Mouse (Mus musculus) embryo, embryonic 11 days (tissue): ENCODE data around the gene Galnt14.

ENCODE experiments used
- DNase-seq: peaks from one replicate; pipeline ENCODE4 v3.0.0-alpha.2; 2015

The Galnt14 gene

GRCm38 (mm10) chr17:73663237-73663636, 47.0 kb downstream of the Galnt14 start:
- DNase-seq, result no peak

DNA sequence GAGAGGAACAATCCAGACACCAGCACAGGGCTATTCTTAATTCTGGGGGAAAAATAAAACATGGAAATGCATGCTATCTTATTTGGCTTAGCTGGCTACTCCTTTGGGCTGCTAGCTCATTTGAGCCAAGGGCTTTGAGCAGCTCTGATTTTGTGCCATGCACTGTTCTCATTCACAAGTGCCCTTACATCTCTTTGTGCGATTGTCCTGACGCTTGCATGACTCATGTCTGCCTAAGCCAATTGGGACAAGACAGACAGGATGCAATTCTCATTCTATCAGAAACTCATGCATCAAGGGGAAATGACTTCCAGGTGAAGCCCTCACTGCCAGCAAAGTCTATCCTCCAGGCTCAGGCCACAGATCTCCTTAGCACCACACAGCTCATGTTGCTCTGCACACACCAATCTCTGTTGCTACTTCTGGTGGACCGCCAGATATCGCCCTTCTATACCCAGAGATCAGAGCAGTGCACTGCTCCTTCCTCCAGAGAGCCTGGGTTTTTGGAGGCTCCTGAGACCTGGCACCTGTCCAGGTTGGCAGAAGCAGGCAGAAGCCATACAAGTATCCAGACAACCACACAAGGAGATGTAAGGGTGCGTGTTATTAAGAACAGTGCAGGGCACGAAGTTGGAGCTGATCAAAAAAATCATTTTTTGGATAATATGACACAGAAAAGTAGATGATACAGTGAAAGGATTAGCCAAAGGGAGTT, 51.4 kb downstream of the Galnt14 start:
- DNase-seq, result no peak

DNA sequence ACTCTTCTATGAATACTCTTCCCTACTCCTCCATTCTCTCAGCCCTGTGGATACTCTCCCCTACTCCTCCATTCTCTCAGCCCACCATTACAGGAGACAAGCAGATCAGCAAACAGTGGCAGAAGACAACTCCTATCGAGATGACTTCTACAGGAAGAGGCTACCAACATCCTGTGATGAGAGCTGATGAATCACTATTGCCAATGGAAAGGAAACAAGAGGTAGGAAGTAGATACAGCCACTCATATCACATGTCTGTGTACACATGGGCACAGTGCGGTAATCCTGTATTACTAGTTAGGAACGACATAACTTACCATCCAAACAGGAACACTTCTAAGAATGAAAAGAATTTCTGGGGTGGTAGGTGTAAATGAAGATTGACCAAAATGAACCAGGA, 53.9 kb downstream of the Galnt14 start:
- no peak for DNase-seq

- peak; percentile 12 for DNase-seq
Measured at GRCm38 (mm10) chr17:73654261-73654660, 56.0 kb downstream of the Galnt14 start.

DNA sequence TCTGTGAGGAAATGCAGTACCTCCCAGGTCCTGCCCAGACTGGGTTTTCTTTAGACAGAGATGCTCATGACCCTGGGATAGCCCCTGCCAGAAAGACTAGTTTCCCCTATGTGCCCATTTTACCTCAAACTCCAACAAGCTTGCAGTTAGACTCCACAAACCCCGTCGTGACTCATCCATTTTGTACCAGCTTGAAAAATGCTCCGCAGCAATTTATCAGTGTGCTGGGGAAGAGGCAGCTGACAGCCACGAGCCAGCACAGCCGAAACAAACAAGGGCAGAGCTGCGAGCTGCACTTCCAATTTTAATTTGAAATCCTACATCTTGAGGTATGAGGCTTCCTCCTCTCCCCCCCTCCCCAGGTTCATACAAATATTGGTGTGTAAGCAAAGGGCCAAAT, 60.9 kb downstream of the Galnt14 start:
- DNase-seq, result no peak

GRCm38 (mm10) chr17:73641676-73642075, 68.6 kb downstream of the Galnt14 start:
- DNase-seq, result no peak

GRCm38 (mm10) chr17:73640117-73640480, 70.2 kb downstream of the Galnt14 start:
- DNase-seq, result no peak

DNA sequence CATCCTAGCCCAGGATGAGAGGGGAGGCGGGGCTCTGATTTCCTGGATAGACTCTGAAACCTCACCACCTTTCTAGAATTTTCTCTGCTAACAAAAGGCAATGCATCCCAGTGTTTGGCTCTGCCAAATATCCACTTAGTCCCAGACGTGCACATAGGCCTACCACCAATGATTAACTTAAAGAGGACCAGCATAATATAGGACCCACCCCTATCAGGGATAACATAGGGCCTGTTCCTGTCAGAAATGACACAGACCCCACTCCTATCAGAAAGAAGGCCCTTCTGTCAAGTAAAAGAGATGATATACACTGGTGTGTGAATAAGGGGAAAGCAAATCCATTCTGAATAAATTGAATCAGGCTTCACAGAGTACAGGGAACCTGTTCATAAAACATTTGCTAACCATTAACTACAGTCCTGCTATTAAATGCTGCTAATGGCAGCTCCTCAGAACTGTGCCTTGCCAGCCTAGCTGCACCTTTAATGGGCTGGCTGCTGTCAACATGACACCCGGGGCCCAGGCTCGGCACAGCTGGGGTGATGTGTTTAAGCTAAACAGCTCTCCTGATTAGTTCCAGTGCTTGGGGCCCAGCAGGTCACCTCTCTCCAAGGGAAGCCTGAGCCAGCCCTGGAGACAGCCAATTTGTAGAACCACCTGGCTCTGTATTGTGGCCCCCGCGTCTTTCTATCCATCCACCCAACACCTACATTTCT, 70.7 kb downstream of the Galnt14 start:
- peak; percentile 59 for DNase-seq

DNA sequence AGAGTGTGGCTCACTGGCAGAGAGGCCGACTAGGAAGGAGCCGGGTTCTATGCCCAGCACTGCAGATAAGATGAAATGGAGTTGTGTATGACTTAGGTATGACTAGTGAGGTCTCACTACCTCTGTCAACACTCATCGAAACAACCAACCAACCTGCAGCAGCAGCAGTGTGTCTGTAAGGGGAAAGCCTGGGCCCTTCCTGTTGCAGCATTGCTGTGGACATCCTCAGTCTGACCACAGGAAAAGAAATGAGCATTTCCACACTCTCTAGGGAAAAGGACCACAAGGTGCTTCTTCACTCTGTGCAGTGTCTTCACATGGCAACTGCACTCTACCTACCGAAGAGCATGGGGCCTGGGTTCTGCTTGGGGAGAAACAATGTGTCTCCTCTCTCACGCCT, 73.3 kb downstream of the Galnt14 start:
- DNase-seq, result no peak

DNA sequence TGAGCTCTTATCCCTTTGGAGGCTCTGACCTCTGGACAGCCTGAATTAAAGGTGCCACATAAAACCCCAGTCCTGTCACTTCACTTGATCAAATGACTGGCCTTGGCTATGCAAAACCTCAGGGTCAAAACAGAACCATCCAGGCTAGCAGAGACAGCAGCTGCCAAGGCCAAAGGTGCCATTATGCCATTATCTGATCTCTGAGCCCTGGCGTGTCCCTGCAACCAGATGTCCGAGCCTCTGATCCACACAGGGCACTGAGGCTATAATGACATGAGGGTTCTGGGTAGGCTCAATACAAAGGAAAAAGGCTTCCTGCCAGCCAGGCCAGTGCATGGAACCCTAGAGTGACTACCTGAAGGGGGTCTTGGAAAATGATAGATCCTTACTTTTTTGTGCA, 75.4 kb downstream of the Galnt14 start:
- DNase-seq, result no peak

GRCm38 (mm10) chr17:73633991-73634710, 76.1 kb downstream of the Galnt14 start:
- peak; percentile 8 for DNase-seq

- DNase-seq, result no peak
Measured at GRCm38 (mm10) chr17:73628263-73628914, 81.9 kb downstream of the Galnt14 start.

DNA sequence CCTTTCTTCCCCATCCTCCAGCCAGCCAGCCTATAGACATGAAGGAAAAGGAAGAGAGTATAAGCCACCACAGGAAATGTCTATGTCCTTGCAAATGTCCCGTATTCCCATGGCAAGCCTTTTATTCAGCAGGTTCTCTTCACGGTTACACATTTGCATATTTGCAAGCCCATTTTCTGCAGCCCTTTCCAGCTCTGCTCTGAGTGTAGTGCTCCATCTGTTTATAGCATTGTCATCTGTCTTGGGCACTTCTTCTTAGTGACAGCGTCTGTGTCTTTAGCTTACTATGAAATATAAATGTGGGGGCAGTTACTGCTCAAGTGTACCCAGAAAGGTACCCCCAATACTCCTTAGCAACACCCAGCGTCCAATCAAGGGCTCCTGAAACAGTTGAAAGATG, 83.3 kb downstream of the Galnt14 start:
- DNase-seq, result no peak

GRCm38 (mm10) chr17:73620049-73620448, 90.2 kb downstream of the Galnt14 start:
- no peak for DNase-seq

- no peak for DNase-seq
Measured at GRCm38 (mm10) chr17:73602552-73603478, 107.4 kb downstream of the Galnt14 start.

- no peak for DNase-seq
Measured at GRCm38 (mm10) chr17:73599923-73600322, 110.3 kb downstream of the Galnt14 start.

DNA sequence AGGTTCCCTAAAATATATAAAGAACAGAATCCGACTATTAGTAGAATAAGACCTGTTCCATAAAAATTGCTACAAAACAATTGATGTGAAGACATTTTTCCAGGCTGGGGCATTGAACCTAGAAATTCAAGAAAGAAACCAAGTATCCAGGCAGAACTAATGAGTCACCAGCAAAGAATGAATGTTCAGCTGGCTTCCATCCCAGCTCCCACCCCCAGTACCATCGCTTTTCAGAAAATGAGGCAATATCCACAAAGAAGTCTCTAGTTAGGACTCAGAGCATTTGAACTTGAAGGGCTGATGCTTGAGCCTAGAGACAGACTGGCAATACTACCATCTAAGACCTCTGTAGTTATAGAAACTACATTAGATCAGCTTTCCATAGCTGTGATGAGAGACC, 118.2 kb downstream of the Galnt14 start:
- DNase-seq, result no peak

- no peak for DNase-seq
Measured at GRCm38 (mm10) chr17:73587573-73587972, 122.7 kb downstream of the Galnt14 start.

DNA sequence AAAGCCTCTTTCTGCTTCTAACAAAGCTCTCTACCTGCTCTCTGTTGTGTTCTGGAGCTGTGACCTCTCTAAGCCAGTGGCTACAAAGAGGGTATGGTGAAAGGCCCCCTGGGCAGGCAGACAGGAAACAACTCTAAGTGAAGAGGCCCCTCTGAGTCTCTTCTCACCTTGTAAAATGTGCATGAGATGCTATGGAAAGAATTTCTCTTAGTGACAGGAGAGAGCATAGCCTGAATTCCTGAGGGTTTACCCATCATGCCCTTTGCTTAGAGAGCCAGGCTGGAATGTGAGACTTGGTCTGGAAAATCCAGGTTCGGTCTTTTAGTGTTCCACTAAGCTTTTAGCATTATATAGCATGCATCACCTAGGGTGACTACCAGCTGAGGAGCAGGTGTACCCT, 136.1 kb downstream of the Galnt14 start:
- no peak for DNase-seq

DNA sequence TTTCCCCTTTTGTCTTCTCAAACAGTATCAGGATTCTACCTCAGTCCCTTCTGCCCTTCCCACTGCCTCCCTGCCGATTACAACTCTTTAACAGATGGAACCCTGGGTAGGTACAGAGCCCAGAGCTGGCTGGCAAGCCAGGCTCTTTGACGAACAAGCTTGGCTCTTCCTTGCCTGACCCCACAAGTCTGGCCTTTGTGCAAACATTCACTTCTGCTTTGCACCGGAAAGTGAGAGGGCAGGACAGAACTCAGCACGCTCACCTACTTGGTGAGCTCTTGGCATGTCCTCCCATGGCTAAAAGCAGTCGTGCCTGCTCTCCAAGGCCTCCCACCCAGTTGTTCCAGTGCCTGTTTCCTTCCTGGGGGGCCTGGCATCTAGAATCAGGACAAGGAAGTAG, 137.4 kb downstream of the Galnt14 start:
- no peak for DNase-seq

- no peak for DNase-seq
Measured at GRCm38 (mm10) chr17:73572440-73572839, 137.8 kb downstream of the Galnt14 start.

- DNase-seq, result no peak
Measured at GRCm38 (mm10) chr17:73571961-73572360, 138.3 kb downstream of the Galnt14 start.
